Mouse (Mus musculus) erythroblast, adult 5-6 weeks (primary cell): Measurements from ENCODE around the gene Sspo. TPM values are rescaled to one million over a fixed set of nuclear protein-coding genes. Genes with fewer than 3 reads are reported as not detected.
A peak's percentile ranks its signal among the peaks of the same experiment; 100 is the strongest.

Source experiments
- ATAC-seq: replicated peaks from 2 replicates; pipeline ENCODE4 v1.8.0; 2016; ENCODE audit warnings: moderate number of reproducible peaks, mild to moderate bottlenecking, moderate TSS enrichment, inconsistent platforms; ENCODE audit not compliant: poor library complexity, low FRiP score, severe bottlenecking
- total RNA-seq, 2 experiments: library from RNA; stranded (forward) in 1 of 2; stranded (reverse) in 1 of 2; fragments of 150-400 nt in 1 of 2; fragments of 200-764, 138-1000 nt in 1 of 2; gene quantifications; 2 replicates each; pipeline versions ENCODE4 v1.2.3 to v1.2.4; 2015 to 2017; ENCODE audit warnings: low replicate concordance in 2 of 2

Gene Sspo
- total RNA-seq, 2 experiments from 2014 or later: not detected

DNA sequence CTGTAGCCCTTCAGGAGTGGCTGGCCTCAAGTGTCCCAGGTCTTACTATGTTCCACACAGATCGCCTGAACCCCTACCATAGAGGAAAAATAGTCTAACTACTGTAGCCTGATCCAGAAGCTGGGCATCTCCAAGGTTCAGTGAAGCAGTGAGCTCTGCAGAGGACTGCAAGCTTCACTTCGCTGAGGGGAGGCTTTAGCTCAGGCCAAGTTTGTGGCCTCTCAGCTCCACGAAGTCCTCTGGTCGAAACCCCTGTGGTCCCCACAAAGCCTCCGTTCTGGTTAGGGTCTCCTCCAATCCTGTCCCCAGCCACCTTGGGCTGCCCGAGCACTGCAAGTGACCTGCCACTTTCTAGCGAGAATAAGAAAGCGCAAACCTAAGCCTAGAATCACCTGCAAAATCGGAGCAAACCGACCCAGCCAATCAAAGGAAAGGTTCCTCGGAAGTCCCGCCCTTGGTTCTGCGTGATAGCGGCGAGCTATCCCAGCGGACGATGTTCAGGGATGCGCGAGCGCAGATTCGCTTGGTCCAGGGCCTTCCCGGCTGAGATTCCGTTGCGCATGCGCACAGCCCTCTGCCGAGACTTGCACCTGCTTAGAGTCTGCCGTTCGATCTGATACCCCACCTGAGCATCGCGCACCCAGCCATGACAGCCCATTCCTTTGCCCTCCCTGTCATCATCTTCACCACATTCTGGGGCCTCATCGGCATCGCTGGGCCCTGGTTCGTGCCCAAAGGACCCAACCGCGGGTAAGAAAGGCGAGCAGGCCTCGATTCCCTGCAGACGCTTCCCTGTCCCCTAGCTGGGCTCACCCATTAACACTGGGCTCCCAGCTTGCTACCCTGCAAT is 89.3 kb downstream of the Sspo start, which contains the start of gene Atp6v0e2:
TSS of gene Atp6v0e2 (plus strand) at position 511 of the 850 bp plus-strand sequence.
- no peak for ATAC-seq

DNA sequence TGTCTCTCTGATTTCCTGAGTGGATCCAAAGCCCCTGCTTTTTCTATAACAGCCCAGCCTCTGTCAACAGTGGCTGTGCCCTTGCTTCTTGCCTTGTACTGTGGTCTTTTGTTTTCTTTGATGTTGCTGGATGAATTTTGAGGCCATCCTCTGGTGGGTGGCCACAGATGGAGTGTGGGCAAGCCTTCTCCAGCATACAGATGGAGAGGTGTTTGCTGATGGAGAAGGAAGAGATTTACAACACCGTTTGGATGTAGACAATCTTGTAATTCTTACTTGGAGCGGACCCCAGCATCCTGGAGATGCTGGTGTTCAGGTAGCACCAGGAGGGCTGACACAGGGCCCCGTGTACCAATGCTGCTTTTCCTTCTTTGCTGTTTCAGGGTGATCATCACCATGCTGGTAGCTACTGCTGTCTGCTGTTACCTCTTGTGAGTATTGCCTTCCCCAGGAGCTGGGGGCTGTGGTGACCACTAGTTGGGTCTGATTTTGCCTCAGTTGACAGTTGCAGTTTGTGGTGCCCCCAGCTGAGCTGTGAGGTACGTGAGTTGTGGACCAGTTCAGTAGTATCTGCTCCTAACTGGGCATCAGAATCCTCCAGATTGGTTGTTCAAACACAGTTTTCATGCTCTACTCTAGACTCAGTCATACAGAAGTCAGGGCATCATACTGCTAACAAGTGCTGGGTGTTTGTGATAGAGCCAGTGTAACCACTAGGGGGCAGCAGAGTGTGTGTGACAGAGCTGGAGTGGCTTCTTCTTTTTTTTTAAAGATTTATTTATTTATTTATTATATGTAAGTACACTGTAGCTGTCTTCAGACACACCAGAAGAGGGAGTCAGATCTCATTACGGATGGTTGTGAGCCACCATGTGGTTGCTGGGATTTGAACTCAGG is 91.1 kb downstream of the Sspo start:
- ATAC-seq: 0 out of 2 replicates have a peak, but pooled peaks have one; percentile 59

DNA sequence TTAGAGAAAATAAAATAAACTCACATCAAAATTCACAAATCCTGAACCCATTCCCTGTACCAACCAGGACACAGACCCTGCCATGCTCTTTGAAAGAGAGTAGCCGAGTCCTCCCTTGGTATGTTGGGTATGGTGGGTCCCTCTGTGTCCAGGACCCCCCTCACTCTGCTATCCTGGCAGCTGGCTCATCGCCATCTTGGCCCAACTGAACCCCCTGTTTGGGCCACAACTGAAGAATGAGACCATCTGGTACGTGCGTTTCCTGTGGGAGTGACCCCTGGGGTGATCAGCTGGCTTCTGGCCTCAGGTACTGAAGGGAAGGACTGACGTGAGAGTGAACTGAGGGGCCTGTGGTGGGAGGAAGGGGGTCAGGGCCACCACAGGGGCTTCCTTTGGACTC is 91.8 kb downstream of the Sspo start:
- ATAC-seq: no peak

DNA sequence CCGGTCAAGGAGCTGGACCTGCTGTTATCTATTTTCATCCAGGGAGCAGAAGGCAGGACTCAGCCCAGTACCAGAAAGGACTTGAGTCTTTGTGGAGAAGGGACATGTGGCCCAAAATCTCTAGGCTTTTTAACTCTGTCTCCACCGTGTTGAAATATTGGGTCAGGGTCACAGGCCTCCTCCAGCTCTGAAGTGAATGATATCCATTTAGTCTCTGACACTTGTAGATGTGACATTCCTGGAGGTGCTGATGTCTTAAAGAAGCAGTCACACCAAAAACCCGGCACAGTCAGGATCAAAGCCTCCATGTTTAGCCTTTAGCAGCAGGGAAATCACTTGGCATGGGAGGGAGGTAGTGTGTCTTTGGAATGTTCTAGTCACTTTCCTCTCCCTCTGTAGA is 92.7 kb downstream of the Sspo start:
- ATAC-seq: no peak

DNA sequence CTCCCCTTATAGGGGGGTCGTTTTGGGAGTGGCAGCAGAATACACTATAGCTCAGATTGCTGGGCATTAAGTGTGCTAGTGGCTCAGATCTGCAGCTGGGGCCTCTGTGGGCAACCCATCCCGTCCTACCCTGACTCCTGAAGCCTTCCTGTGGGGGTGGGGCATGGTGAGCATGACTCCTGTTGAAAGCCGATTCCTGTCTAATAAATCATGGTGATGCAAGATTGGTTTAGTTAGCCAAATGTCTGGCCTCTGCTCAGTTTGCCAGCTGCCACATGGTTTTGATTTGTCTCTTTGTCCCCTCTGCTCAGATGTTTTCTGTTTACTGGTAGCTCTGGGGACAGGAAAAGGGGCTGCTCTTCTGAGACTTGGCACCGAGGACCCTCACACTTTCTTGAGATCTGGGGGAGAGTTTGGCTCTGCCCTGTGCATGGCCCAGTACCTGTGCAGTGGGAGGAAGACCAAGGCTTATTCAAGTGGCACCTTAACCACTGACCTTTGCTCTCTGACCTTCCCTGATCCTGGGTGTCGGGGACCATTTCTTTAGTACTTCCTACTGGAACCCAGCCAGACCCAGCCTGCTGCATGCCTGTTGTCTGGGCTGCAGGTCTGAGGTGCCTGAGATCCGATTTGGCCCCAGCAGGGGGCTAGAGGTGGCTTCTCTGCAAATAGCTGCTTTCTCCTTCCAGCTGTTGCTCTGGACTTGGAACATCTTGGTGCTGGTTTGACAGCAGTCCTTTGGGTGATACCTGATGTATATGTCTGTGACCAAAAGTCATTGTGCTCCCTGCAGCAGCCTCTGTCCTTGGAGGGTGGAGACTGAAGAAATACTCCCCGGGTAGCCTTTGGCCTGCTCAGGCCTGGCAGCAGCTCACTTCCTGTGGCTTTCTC is 93.8 kb downstream of the Sspo start:
- ATAC-seq: no peak

DNA sequence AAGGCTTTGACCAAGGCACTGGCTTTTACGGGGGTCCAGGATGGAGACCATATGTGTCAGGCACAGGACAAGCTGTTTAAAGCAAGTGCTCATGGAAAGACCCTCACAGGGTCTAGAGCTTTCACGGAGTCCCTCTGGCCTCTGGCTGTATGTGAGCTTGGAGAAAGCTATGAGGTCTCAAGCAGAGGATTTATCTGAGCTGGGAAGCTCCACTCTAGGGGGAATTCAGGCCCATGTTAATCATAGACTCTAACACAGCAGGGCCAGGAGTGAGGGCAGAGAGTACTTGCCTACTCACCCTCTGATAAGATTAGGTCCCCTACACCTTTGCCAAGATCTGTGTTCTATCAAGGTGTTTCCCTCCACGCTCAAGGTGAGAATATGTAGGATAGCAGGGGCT is 94.6 kb downstream of the Sspo start:
- ATAC-seq: no peak

DNA sequence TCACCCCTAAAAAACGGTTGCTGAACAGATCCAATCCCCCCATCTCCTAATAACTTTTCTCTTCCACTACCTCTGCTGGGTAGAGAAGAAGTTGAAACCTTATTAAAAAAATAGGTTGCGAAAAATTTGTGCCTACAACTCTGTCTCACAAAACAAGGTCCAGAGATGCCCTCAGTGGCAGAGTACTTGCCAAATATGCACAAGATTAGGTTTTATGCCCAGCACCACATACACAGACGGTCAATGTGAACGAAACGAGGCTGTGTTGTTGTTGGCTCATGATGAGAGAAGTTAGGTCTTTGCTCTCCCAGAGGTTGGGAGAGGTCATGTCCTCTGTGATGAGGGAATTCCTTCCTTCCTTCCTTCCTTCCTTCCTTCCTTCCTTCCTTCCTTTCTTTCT is 97.2 kb downstream of the Sspo start:
- ATAC-seq: no peak

DNA sequence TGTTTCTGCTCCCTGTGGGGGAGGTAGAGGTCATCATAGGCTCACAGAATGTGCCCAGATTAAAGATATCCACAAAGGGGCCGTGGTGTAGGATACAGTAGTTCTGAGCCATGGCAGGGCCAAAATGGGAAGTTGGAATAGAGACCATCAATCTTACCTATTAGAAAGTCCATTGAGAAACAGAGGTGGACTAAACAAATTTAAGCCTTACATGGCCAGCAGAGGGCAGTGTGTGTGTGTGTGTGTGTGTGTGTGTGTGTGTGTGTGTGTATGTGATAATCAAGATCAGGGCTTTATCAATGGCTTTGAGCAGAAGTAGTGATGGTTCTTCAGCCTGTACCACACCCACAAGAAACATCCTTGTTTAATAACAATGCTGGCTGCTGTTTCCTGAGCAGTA is 98.2 kb downstream of the Sspo start:
- ATAC-seq: no peak

DNA sequence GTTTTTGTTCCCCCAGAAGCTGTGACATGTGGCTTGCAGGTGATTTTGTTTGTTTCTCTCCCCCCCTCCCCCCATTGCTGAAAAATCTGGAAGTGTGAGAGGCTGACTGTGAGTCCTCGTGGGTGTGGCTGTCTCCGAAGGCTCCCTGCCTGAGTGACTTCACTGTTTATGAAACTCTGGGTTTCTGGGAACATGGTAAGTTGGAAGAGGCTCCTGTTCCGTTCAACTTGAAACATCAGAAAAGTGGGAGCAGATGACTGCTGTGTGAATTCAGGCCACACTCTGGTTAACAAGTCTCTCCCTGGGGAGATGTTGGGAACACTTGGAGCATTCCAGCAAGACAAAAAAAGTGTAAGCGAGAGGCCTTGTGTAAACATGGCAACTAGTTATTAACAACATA is 98.8 kb downstream of the Sspo start:
- ATAC-seq: no peak

DNA sequence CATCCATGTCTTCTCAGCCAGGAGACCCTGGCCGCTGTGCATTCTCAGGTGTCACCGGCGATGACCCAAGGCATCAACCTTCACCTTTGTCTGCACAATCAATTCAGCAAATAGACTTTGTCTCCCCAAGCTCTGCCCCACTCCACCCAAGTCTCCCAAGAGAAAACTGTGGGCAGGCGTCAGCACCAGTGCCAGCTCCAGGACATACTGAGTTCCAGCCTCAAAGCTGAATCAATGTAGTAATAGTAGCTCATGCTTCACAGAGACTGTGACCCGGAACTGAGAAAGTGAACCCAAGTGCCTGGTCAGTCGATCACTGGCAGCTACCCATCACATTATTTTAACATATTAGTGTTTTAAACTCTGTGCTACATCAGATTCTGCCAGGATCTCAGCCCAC is 100.3 kb downstream of the Sspo start:
- no peak for ATAC-seq

Other genes with a start within 250 kb of the Sspo start
- gene Krba1, start 52.6 kb upstream of the Sspo start, total RNA-seq (2015; ENCODE audit: low replicate concordance): 0.84 TPM in 1 of 2 replicates, not detected in the other
- 0.43 and 0.70 TPM in 2 replicates for gene Krba1, start 52.6 kb upstream of the Sspo start, total RNA-seq (2017; ENCODE audit: low replicate concordance)
- 1.9 and 7.3 TPM in 2 replicates for gene Zfp467, start 2.4 kb upstream of the Sspo start, total RNA-seq (2015; ENCODE audit: low replicate concordance)
- gene Zfp467, start 2.4 kb upstream of the Sspo start, total RNA-seq (2017; ENCODE audit: low replicate concordance): not detected in 2 replicates
- gene Atp6v0e2, start 89.4 kb downstream of the Sspo start, total RNA-seq (2015; ENCODE audit: low replicate concordance): not detected in 2 replicates
- gene Atp6v0e2, start 89.4 kb downstream of the Sspo start, total RNA-seq (2017; ENCODE audit: low replicate concordance): not detected in 2 replicates
- gene Lrrc61, start 106.6 kb downstream of the Sspo start, total RNA-seq (2015; ENCODE audit: low replicate concordance): 2.3 and 8.4 TPM in 2 replicates
- gene Lrrc61, start 106.6 kb downstream of the Sspo start, total RNA-seq (2017; ENCODE audit: low replicate concordance): 0.94 and 10.3 TPM in 2 replicates
- gene Rarres2, start 124.6 kb downstream of the Sspo start, total RNA-seq (2015; ENCODE audit: low replicate concordance): not detected in 2 replicates
- gene Rarres2, start 124.6 kb downstream of the Sspo start, total RNA-seq (2017; ENCODE audit: low replicate concordance): not detected in 2 replicates
- gene Gm45021, start 141.4 kb downstream of the Sspo start, total RNA-seq (2015; ENCODE audit: low replicate concordance): not detected in 2 replicates
- gene Gm45021, start 141.4 kb downstream of the Sspo start, total RNA-seq (2017; ENCODE audit: low replicate concordance): not detected in 2 replicates
- gene Repin1, start 145.7 kb downstream of the Sspo start, total RNA-seq (2015; ENCODE audit: low replicate concordance): 2.3 TPM in 2 replicates
- gene Repin1, start 145.7 kb downstream of the Sspo start, total RNA-seq (2017; ENCODE audit: low replicate concordance): 3.9 TPM in 1 of 2 replicates, not detected in the other
- not detected in 2 replicates for gene Gm44965, start 145.7 kb downstream of the Sspo start, total RNA-seq (2015; ENCODE audit: low replicate concordance)
- gene Gm44965, start 145.7 kb downstream of the Sspo start, total RNA-seq (2017; ENCODE audit: low replicate concordance): not detected in 2 replicates
- gene Zfp775, start 153.8 kb downstream of the Sspo start, total RNA-seq (2015; ENCODE audit: low replicate concordance): 0.42 TPM in 1 of 2 replicates, not detected in the other
- 0.17 and 0.28 TPM in 2 replicates for gene Zfp775, start 153.8 kb downstream of the Sspo start, total RNA-seq (2017; ENCODE audit: low replicate concordance)
- gene AI854703, start 178.5 kb downstream of the Sspo start, total RNA-seq (2015; ENCODE audit: low replicate concordance): not detected in 2 replicates
- gene AI854703, start 178.5 kb downstream of the Sspo start, total RNA-seq (2017; ENCODE audit: low replicate concordance): not detected in 2 replicates
- gene Gimap8, start 199.0 kb downstream of the Sspo start, total RNA-seq (2015; ENCODE audit: low replicate concordance): 1.0 TPM in 1 of 2 replicates, not detected in the other
- gene Gimap8, start 199.0 kb downstream of the Sspo start, total RNA-seq (2017; ENCODE audit: low replicate concordance): 0.26 and 2.5 TPM in 2 replicates
- gene Gimap9, start 227.9 kb downstream of the Sspo start, total RNA-seq (2015; ENCODE audit: low replicate concordance): 6.3 and 12.1 TPM in 2 replicates
- 4.7 and 5.9 TPM in 2 replicates for gene Gimap9, start 227.9 kb downstream of the Sspo start, total RNA-seq (2017; ENCODE audit: low replicate concordance)
- gene Gimap4, start 236.3 kb downstream of the Sspo start, total RNA-seq (2015; ENCODE audit: low replicate concordance): 2.7 and 3.3 TPM in 2 replicates
- 4.5 and 5.2 TPM in 2 replicates for gene Gimap4, start 236.3 kb downstream of the Sspo start, total RNA-seq (2017; ENCODE audit: low replicate concordance)